Mouse (Mus musculus) cerebral cortex, adult 2 months (tissue): Measurements from ENCODE around the gene Prss56.

Source experiments
- WGBS: fragments of 180-500 bp; shearing (Covaris S2); methylation state at CpG from one replicate; pipeline ENCODE4 v1.1.7; 2018; 5-methylcytosine and 5-hydroxymethylcytosine counted together

The Prss56 gene

GRCm38 (mm10) chr1:87183013-87183412, at the start of gene Prss56:
Gene Prss56 (plus strand): TSS chr1:87183313.
- WGBS: 57% methylated on average over 9 of the region's 9 CpGs

GRCm38 (mm10) chr1:87141550-87141949, 41.6 kb upstream of the Prss56 start:
- WGBS: 89% methylated on average over 4 of the region's 4 CpGs

GRCm38 (mm10) chr1:87142456-87142855, 40.7 kb upstream of the Prss56 start:
- WGBS: 64% methylated on average over 9 of the region's 9 CpGs

GRCm38 (mm10) chr1:87143141-87143540, 40.0 kb upstream of the Prss56 start:
- 84% methylated on average over 10 of the region's 10 CpGs for WGBS

- WGBS: 56% methylated on average over 13 of the region's 13 CpGs
Measured at GRCm38 (mm10) chr1:87149422-87149821, 33.7 kb upstream of the Prss56 start.

- WGBS: 82% methylated on average over 6 of the region's 6 CpGs
Measured at GRCm38 (mm10) chr1:87151286-87151685, 31.8 kb upstream of the Prss56 start.

GRCm38 (mm10) chr1:87153776-87154500, 29.2 kb upstream of the Prss56 start:
- 2% methylated on average over 72 of the region's 72 CpGs for WGBS

GRCm38 (mm10) chr1:87154501-87155120, 28.5 kb upstream of the Prss56 start:
- WGBS: 3% methylated on average over 57 of the region's 58 CpGs

GRCm38 (mm10) chr1:87155531-87156198, 27.4 kb upstream of the Prss56 start:
- WGBS: 2% methylated on average over 44 of the region's 56 CpGs

- WGBS: 11% methylated on average over 12 of the region's 12 CpGs
Measured at GRCm38 (mm10) chr1:87156199-87156587, 26.9 kb upstream of the Prss56 start, which contains the start of gene Ecel1. Gene Ecel1 (minus strand): TSS chr1:87156521.

GRCm38 (mm10) chr1:87159396-87159795, 23.7 kb upstream of the Prss56 start:
- 89% methylated on average over 3 of the region's 3 CpGs for WGBS

- WGBS: 47% methylated on average over 11 of the region's 11 CpGs
Measured at GRCm38 (mm10) chr1:87164164-87164795, 18.8 kb upstream of the Prss56 start.

GRCm38 (mm10) chr1:87164796-87165184, 18.3 kb upstream of the Prss56 start:
- 58% methylated on average over 9 of the region's 9 CpGs for WGBS

GRCm38 (mm10) chr1:87170458-87170857, 12.7 kb upstream of the Prss56 start:
- 23% methylated on average over 19 of the region's 19 CpGs for WGBS

GRCm38 (mm10) chr1:87171312-87171711, 11.8 kb upstream of the Prss56 start:
- WGBS: 90% methylated on average over 1 of the region's 1 CpGs

GRCm38 (mm10) chr1:87172316-87172715, 10.8 kb upstream of the Prss56 start:
- WGBS: 66% methylated on average over 9 of the region's 9 CpGs

- 34% methylated on average over 28 of the region's 28 CpGs for WGBS
Measured at GRCm38 (mm10) chr1:87174006-87174955, 8.8 kb upstream of the Prss56 start.

GRCm38 (mm10) chr1:87175852-87176292, 7.2 kb upstream of the Prss56 start:
- WGBS: 28% methylated on average over 11 of the region's 11 CpGs

- 53% methylated on average over 5 of the region's 5 CpGs for WGBS
Measured at GRCm38 (mm10) chr1:87180896-87181295, 2.2 kb upstream of the Prss56 start.

- WGBS: 41% methylated on average over 15 of the region's 15 CpGs
Measured at GRCm38 (mm10) chr1:87183998-87184750, 1.1 kb downstream of the Prss56 start.
